Mouse (Mus musculus): Measurements from ENCODE around the gene Tbc1d2b.

DNA sequence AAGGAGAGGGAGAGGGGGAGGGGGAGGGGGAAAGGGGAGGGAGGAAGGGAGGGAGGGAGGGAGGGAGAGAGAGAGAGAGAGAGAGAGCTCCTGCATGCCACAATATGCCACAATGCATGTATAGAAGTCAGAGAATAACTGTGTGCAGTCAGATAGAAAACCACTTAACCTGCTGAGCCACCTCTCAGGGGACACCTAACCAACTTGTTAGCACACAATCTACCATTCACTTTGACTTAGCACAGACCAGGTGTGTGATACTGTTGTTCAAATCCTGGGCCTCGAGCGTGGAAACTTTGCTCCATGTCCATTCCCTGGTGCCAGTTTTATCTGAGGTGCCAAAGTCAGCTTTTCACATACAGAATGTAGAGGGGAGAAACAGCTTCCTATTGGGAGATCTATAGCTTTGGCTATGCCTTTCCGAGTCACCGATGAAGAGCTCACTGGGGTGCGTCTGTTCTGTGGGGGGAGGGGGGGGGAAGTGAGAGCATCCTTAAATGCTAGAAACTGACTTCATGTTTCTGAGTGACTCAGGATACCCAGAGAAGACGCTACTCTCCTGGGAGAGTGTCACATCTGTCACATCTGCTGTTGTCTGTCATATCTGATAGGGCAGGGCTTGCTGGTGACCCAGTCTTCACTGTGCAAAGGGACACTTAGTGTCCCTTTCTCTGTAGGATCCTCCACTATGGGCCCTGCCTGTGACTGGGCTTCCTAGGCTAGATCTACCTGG lies 88.8 kb downstream of the Tbc1d2b start:
- no peak for TF ChIP-seq CTCF (IDR thresholded peaks at IDR 0.05; ENCODE audit: control insufficient read depth, insufficient read depth, insufficient read length)
- peak; percentile 89 for TF ChIP-seq MYOD1 (IDR thresholded peaks at IDR 0.05; ENCODE audit: control insufficient read depth, insufficient read length, low read depth)
- no peak for TF ChIP-seq USF1 (IDR thresholded peaks at IDR 0.05; ENCODE audit: low read depth)
